Mouse (Mus musculus) liver, embryonic 14.5 days (tissue): ENCODE measurements around the gene Zdhhc7. TPM values are rescaled to one million over a fixed set of nuclear protein-coding genes. Genes with fewer than 3 reads are reported as not detected.

Source experiments
- ATAC-seq: fragments of 200-750 bp; cut with Nextera tagmentation; 2 replicates; pipeline ENCODE4 v1.8.0; 2017; ENCODE audit warnings: moderate number of reproducible peaks, mild to moderate bottlenecking, moderate library complexity; ENCODE audit not compliant: insufficient read depth
- DNase-seq, 3 experiments: peaks; one replicate each; pipeline ENCODE4 v3.0.0-alpha.2; 2012 to 2013; ENCODE audit warnings: low read depth in 3 of 3, low spot score in 3 of 3
- H3K27ac ChIP-seq: fragments of 300-500 bp; sonication (generic); 2 replicates; pipeline ENCODE4 v1.5.1; 2014; ENCODE audit warnings: moderate library complexity, mild to moderate bottlenecking, control low read depth, inconsistent platforms
- H3K27me3 ChIP-seq: fragments of 300-500 bp; sonication (generic); 2 replicates; pipeline ENCODE4 v1.6.1; 2014; ENCODE audit warnings: mild to moderate bottlenecking, low read length, moderate library complexity; ENCODE audit not compliant: control insufficient read depth, insufficient read depth
- H3K36me3 ChIP-seq: fragments of 300-500 bp; sonication (generic); replicated peaks from 2 replicates; pipeline ENCODE4 v1.6.1; 2014; ENCODE audit warnings: low read depth; ENCODE audit not compliant: control insufficient read depth, insufficient read depth
- H3K4me1 ChIP-seq, 2 experiments: fragments of 200-500 bp in 1 of 2; fragments of 300-500 bp in 1 of 2; sonication (generic) in 1 of 2; replicated peaks; 2 replicates each; pipeline ENCODE4 v1.6.1; 2012 to 2014; ENCODE audit warnings: antibody characterized with exemption in 1 of 2, inconsistent platforms in 1 of 2, low read length in 1 of 2; ENCODE audit not compliant: control insufficient read depth in 2 of 2, insufficient read depth in 2 of 2
- H3K4me2 ChIP-seq: fragments of 300-500 bp; sonication (generic); 2 replicates; pipeline ENCODE4 v1.6.1; 2014; ENCODE audit warnings: low read depth, mild to moderate bottlenecking, control low read depth, moderate library complexity
- H3K4me3 ChIP-seq, 2 experiments: fragments of 200-500 bp in 1 of 2; fragments of 300-500 bp in 1 of 2; sonication (generic) in 1 of 2; 2 replicates each; pipeline ENCODE4 v1.5.1; 2012 to 2014; ENCODE audit warnings: low read depth in 2 of 2, low read length in 2 of 2, mild to moderate bottlenecking in 2 of 2, control low read depth in 1 of 2, inconsistent platforms in 1 of 2, moderate library complexity in 1 of 2; ENCODE audit not compliant: insufficient read depth in 1 of 2
- H3K9ac ChIP-seq: fragments of 300-500 bp; sonication (generic); replicated peaks from 2 replicates; pipeline ENCODE4 v1.6.1; 2014; ENCODE audit warnings: mild to moderate bottlenecking, control low read depth, moderate library complexity
- H3K9me3 ChIP-seq: fragments of 300-500 bp; sonication (generic); 2 replicates; pipeline ENCODE4 v1.6.1; 2016; ENCODE audit warnings: low read length, mixed read lengths; ENCODE audit not compliant: control insufficient read depth
- CTCF ChIP-seq: IDR thresholded peaks from 2 replicates; pipeline ENCODE4 v1.5.1; 2016; ENCODE audit warnings: antibody characterized with exemption, low read depth, control low read depth
- EP300 ChIP-seq: IDR thresholded peaks from 2 replicates; pipeline ENCODE4 v1.6.1; 2016; ENCODE audit warnings: antibody characterized with exemption, low read depth
- WGBS: fragments of 180-500 bp; shearing (Covaris S2); extraction: QIAGEN DNeasy Blood & Tissue Kit; methylation state at CpG from one replicate; pipeline ENCODE4 v1.1.7; 2014; ENCODE audit not compliant: insufficient replicate concordance; 5-methylcytosine and 5-hydroxymethylcytosine counted together
- polyA plus RNA-seq, 2 experiments: library from polyadenylated mRNA; depleted of rRNA in 1 of 2; stranded (reverse) in 1 of 2; unstranded in 1 of 2; fragments of >200 nt; fragmentation: Nextera tagmentation in 1 of 2; extraction: Ambion mirVana in 1 of 2; gene quantifications; 2 replicates each; pipeline versions ENCODE4 v1.2.1 to v1.2.3; 2012 to 2014

Gene Zdhhc7
- polyA plus RNA-seq, 2 experiments = 9.2 to 12.2 TPM

GRCm38 (mm10) chr8:120143911-120144651 is 42.8 kb upstream of the Zdhhc7 start:
- H3K4me2 ChIP-seq = no peak overlapping the region
- H3K4me1 ChIP-seq = no peaks in the 10 kb centered on the region
- H3K4me3 ChIP-seq = no peak overlapping the region
- TF ChIP-seq CTCF (no peak), EP300 (no peak)
- ATAC-seq (no peak), DNase-seq (no peak)
- 65% methylated on average over 15 of the region's 15 CpGs for WGBS
- H3K27me3 ChIP-seq = no peaks in the 10 kb centered on the region
- H3K9me3 ChIP-seq = no peaks in the 10 kb centered on the region
- no peak overlapping the region for H3K9ac ChIP-seq
- no peaks in the 10 kb centered on the region for H3K36me3 ChIP-seq
- no peak overlapping the region for H3K27ac ChIP-seq

GRCm38 (mm10) chr8:120140769-120141168 is 39.5 kb upstream of the Zdhhc7 start:
- no peak for ATAC-seq
- no peak overlapping the region for H3K27ac ChIP-seq
- no peak for DNase-seq
- no peaks in the 10 kb centered on the region for H3K4me1 ChIP-seq
- 50% methylated on average over 3 of the region's 3 CpGs for WGBS
- H3K4me3 ChIP-seq = no peak overlapping the region
- H3K4me2 ChIP-seq = no peak overlapping the region
- no peaks in the 10 kb centered on the region for H3K9me3 ChIP-seq
- no peaks in the 10 kb centered on the region for H3K27me3 ChIP-seq
- no peak for TF ChIP-seq CTCF
- no peak for TF ChIP-seq EP300
- H3K9ac ChIP-seq = no peak overlapping the region
- no peaks in the 10 kb centered on the region for H3K36me3 ChIP-seq

- Histone ChIP-seq H3K4me3 (no peak overlapping the region), H3K9me3 (no peaks in the 10 kb centered on the region), H3K36me3 (no peaks in the 10 kb centered on the region), H3K4me1 (no peaks in the 10 kb centered on the region), H3K9ac (no peak overlapping the region), H3K4me2 (no peak overlapping the region), H3K27ac (no peak overlapping the region), H3K27me3 (no peaks in the 10 kb centered on the region)
- TF ChIP-seq EP300 (no peak), CTCF (no peak)
- WGBS = 75% methylated on average over 2 of the region's 2 CpGs
- DNase-seq = no peak
- ATAC-seq = no peak
Observed at GRCm38 (mm10) chr8:120138958-120139357, 37.7 kb upstream of the Zdhhc7 start.

- H3K4me2 ChIP-seq = no peak overlapping the region
- no peaks in the 10 kb centered on the region for H3K27me3 ChIP-seq
- WGBS = 69% methylated on average over 7 of the region's 7 CpGs
- no peaks in the 10 kb centered on the region for H3K4me1 ChIP-seq
- no peak for ATAC-seq
- H3K27ac ChIP-seq = no peak overlapping the region
- H3K9me3 ChIP-seq = no peaks in the 10 kb centered on the region
- H3K9ac ChIP-seq = no peak overlapping the region
- H3K36me3 ChIP-seq = no peaks in the 10 kb centered on the region
- H3K4me3 ChIP-seq = no peak overlapping the region
- TF ChIP-seq EP300 (no peak), CTCF (no peak)
- no peak for DNase-seq
Observed at GRCm38 (mm10) chr8:120136618-120137017, 35.3 kb upstream of the Zdhhc7 start.

GRCm38 (mm10) chr8:120135687-120136086 is 34.4 kb upstream of the Zdhhc7 start:
- H3K27ac ChIP-seq = no peak overlapping the region
- ATAC-seq (no peak), DNase-seq (no peak)
- no peaks in the 10 kb centered on the region for H3K9me3 ChIP-seq
- no peaks in the 10 kb centered on the region for H3K27me3 ChIP-seq
- no peak overlapping the region for H3K4me2 ChIP-seq
- no peaks in the 10 kb centered on the region for H3K36me3 ChIP-seq
- 57% methylated on average over 7 of the region's 7 CpGs for WGBS
- no peaks in the 10 kb centered on the region for H3K4me1 ChIP-seq
- no peak overlapping the region for H3K4me3 ChIP-seq
- TF ChIP-seq EP300 (no peak), CTCF (no peak)
- H3K9ac ChIP-seq = no peak overlapping the region
